ENCODE assay signal across 12 mouse cellular contexts in the genomic region with DNA sequence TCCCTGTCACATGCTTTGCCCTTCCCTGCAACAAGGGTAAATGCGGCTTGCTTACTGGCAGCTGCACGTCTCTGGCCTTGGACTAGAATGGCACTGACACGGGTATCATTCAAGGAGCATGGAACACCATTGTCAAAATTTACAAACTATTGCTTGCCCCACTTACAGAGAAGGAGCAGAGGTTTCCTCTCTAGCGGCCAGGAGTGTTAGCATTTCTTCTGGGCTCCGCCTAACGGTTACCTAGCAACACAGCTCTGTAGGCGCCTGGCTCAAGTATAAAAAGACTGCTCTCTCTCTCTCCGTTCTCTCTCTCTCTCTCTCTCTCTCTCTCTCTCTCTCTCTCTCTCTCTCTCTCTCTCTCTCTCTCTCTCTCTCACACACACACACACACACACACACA. TPM values are rescaled to one million over a fixed set of nuclear protein-coding genes. Genes with fewer than 3 reads are reported as not detected.
DNase-seq lines count a peak whose midpoint lies in the region; ATAC-seq lines count a peak whose summit lies in the region.
"Had no signal": no experiment of that assay in that cellular context is flagged by ENCODE, and none has a peak within 500 bp of the region (broad histone marks: within the 10 kb centered on the region; RNA-seq: fewer than 3 reads in every experiment).

No protein-coding gene starts in this region.

- H3K9ac ChIP-seq in embryonic facial prominence, embryonic 12.5 days = no peak overlapping the region
- no peak overlapping the region for H3K9ac ChIP-seq in midbrain, embryonic 13.5 days (replicated peaks)
- H3K9ac ChIP-seq: heart, embryonic 15.5 days; liver, embryonic 13.5 days had no signal

- ATAC-seq in embryonic facial prominence, embryonic 12.5 days (ENCODE audit: insufficient number of reproducible peaks, insufficient read depth, low FRiP score, low TSS enrichment) = no peak
- no peak for ATAC-seq in midbrain, embryonic 13.5 days

- no peaks in the 10 kb centered on the region for H3K9me3 ChIP-seq in embryonic facial prominence, embryonic 12.5 days
- peaks cover 4% of the 10 kb centered on the region; the same call in 1 of the 2 replicates for H3K9me3 ChIP-seq in embryonic facial prominence, embryonic 10.5 days
- peaks cover 6% of the 10 kb centered on the region; the same call in 1 of the 2 replicates for H3K9me3 ChIP-seq in midbrain, embryonic 10.5 days (replicated peaks)
- H3K9me3 ChIP-seq in midbrain, embryonic 13.5 days = no peaks in the 10 kb centered on the region
- H3K9me3 ChIP-seq: heart, embryonic 15.5 days had no signal

- peaks cover 14% of the 10 kb centered on the region for H3K4me1 ChIP-seq in embryonic facial prominence, embryonic 12.5 days
- H3K4me1 ChIP-seq in embryonic facial prominence, embryonic 10.5 days = peaks cover 22% of the 10 kb centered on the region
- peaks cover 29% of the 10 kb centered on the region for H3K4me1 ChIP-seq in midbrain, embryonic 10.5 days
- H3K4me1 ChIP-seq in midbrain, embryonic 13.5 days (replicated peaks) = peaks cover 10% of the 10 kb centered on the region

- H3K36me3 ChIP-seq in embryonic facial prominence, embryonic 12.5 days = no peaks in the 10 kb centered on the region
- no peaks in the 10 kb centered on the region for H3K36me3 ChIP-seq in embryonic facial prominence, embryonic 10.5 days (replicated peaks)
- H3K36me3 ChIP-seq in midbrain, embryonic 10.5 days = no peaks in the 10 kb centered on the region
- H3K36me3 ChIP-seq in midbrain, embryonic 13.5 days = no peaks in the 10 kb centered on the region
- H3K36me3 ChIP-seq: heart, embryonic 15.5 days; liver, embryonic 13.5 days had no signal

- no peak overlapping the region for H3K27ac ChIP-seq in embryonic facial prominence, embryonic 12.5 days
- H3K27ac ChIP-seq in embryonic facial prominence, embryonic 10.5 days (replicated peaks) = no peak overlapping the region
- peak overlapping the region; percentile 64 for H3K27ac ChIP-seq in midbrain, embryonic 10.5 days (replicated peaks)
- no peak overlapping the region for H3K27ac ChIP-seq in midbrain, embryonic 13.5 days
- H3K27ac ChIP-seq: heart, embryonic 15.5 days; layer of hippocampus, adult 2 months; liver, embryonic 13.5 days had no signal

- H3K27me3 ChIP-seq in embryonic facial prominence, embryonic 12.5 days = no peaks in the 10 kb centered on the region
- no peaks in the 10 kb centered on the region for H3K27me3 ChIP-seq in embryonic facial prominence, embryonic 10.5 days (replicated peaks; ENCODE audit: low read depth, poor library complexity, severe bottlenecking)
- no peaks in the 10 kb centered on the region for H3K27me3 ChIP-seq in midbrain, embryonic 10.5 days (ENCODE audit: low read depth, poor library complexity, severe bottlenecking)
- H3K27me3 ChIP-seq in midbrain, embryonic 13.5 days = no peaks in the 10 kb centered on the region
- H3K27me3 ChIP-seq: heart, embryonic 15.5 days; liver, embryonic 13.5 days had no signal

- WGBS in embryonic facial prominence, embryonic 12.5 days = 15% methylated on average over 8 of the region's 8 CpGs
- WGBS in embryonic facial prominence, embryonic 10.5 days = 23% methylated on average over 8 of the region's 8 CpGs
- 20% methylated on average over 8 of the region's 8 CpGs for WGBS in midbrain, embryonic 10.5 days
- WGBS in midbrain, embryonic 13.5 days = 11% methylated on average over 8 of the region's 8 CpGs

- 0 out of 2 replicates have a peak overlapping the region, but pooled peaks have one; percentile 15 for H3K4me2 ChIP-seq in embryonic facial prominence, embryonic 12.5 days (replicated peaks)
- H3K4me2 ChIP-seq in midbrain, embryonic 13.5 days (replicated peaks) = no peak overlapping the region
- H3K4me2 ChIP-seq: heart, embryonic 15.5 days; liver, embryonic 13.5 days had no signal

- H3K4me3 ChIP-seq in embryonic facial prominence, embryonic 12.5 days = no peak overlapping the region
- no peak overlapping the region for H3K4me3 ChIP-seq in embryonic facial prominence, embryonic 10.5 days
- 0 out of 2 replicates have a peak overlapping the region, but pooled peaks have one; percentile 26 for H3K4me3 ChIP-seq in midbrain, embryonic 10.5 days
- H3K4me3 ChIP-seq in midbrain, embryonic 13.5 days (replicated peaks) = no peak overlapping the region
- H3K4me3 ChIP-seq: heart, embryonic 15.5 days; layer of hippocampus, adult 2 months; liver, embryonic 13.5 days had no signal

- DNase-seq in embryonic facial prominence, embryonic 10.5 days (ENCODE audit: low spot score) = no peak
- peak; percentile 35 for DNase-seq in midbrain, embryonic 10.5 days (ENCODE audit: low spot score)
- DNase-seq in embryo, embryonic 11 days = peak; percentile 61
- peak; percentile 49 to 56 for DNase-seq in lung, postnatal 4 days
- no peak for DNase-seq in adipocyte (ENCODE audit: low spot score)
- DNase-seq in urinary bladder, postnatal 14 days (ENCODE audit: low spot score) = no peak
- DNase-seq: liver, embryonic 13.5 days had no signal

RNA-seq across cellular contexts. Expression of a gene that starts 3.5 kb away (rescaled TPM):
- 11.2 and 11.7 TPM in 2 replicates for polyA plus RNA-seq in embryonic facial prominence, embryonic 12.5 days (2016; fragmentation: Nextera tagmentation; extraction: Ambion mirVana)
- polyA plus RNA-seq in embryonic facial prominence, embryonic 10.5 days (2016; fragmentation: Nextera tagmentation; extraction: Ambion mirVana) = 7.0 and 8.3 TPM in 2 replicates
- 7.2 and 8.9 TPM in 2 replicates for polyA plus RNA-seq in midbrain, embryonic 10.5 days (2016; fragmentation: Nextera tagmentation; extraction: Ambion mirVana)
- polyA plus RNA-seq in midbrain, embryonic 13.5 days (2015; fragmentation: Nextera tagmentation; extraction: Ambion mirVana) = 6.4 and 6.6 TPM in 2 replicates

RNA-seq across cellular contexts. Expression of a gene that starts 8.9 kb away (rescaled TPM):
- polyA plus RNA-seq in embryonic facial prominence, embryonic 12.5 days (2016; fragmentation: Nextera tagmentation; extraction: Ambion mirVana) = 2.1 and 3.4 TPM in 2 replicates
- polyA plus RNA-seq in embryonic facial prominence, embryonic 10.5 days (2016; fragmentation: Nextera tagmentation; extraction: Ambion mirVana) = 0.25 and 0.66 TPM in 2 replicates
- 0.23 and 0.39 TPM in 2 replicates for polyA plus RNA-seq in midbrain, embryonic 10.5 days (2016; fragmentation: Nextera tagmentation; extraction: Ambion mirVana)
- 0.16 and 0.40 TPM in 2 replicates for polyA plus RNA-seq in midbrain, embryonic 13.5 days (2015; fragmentation: Nextera tagmentation; extraction: Ambion mirVana)

RNA-seq across cellular contexts. Expression of a gene that starts 49.6 kb away (rescaled TPM):
- 0.05 and 0.20 TPM in 2 replicates for polyA plus RNA-seq in embryonic facial prominence, embryonic 12.5 days (2016; fragmentation: Nextera tagmentation; extraction: Ambion mirVana)
- 0.07 TPM in 1 of 2 replicates, not detected in the other for polyA plus RNA-seq in embryonic facial prominence, embryonic 10.5 days (2016; fragmentation: Nextera tagmentation; extraction: Ambion mirVana)
- 0.10 TPM in 1 of 2 replicates, not detected in the other for polyA plus RNA-seq in midbrain, embryonic 10.5 days (2016; fragmentation: Nextera tagmentation; extraction: Ambion mirVana)
- polyA plus RNA-seq in midbrain, embryonic 13.5 days (2015; fragmentation: Nextera tagmentation; extraction: Ambion mirVana) = 0.05 and 0.12 TPM in 2 replicates
- polyA plus RNA-seq: C2C12; liver, embryonic 13.5 days had no signal

Comparison
In these comparisons a context has a peak if more than half of its experiments do, and no peak if none do; other contexts are left out.
1. DNase-seq: peak in midbrain, embryonic 10.5 days (single experiment), embryo, embryonic 11 days (single experiment) and lung, postnatal 4 days (2 of 2); none in embryonic facial prominence, embryonic 10.5 days (single experiment), adipocyte (single experiment) and urinary bladder, postnatal 14 days (single experiment).